Mouse (Mus musculus) embryonic facial prominence, embryonic 13.5 days (tissue): ENCODE data around the gene Cyth1. TPM values are rescaled to one million over a fixed set of nuclear protein-coding genes. Genes with fewer than 3 reads are reported as not detected.

Experiments
- ATAC-seq: fragments of 200-750 bp; cut with Nextera tagmentation; 2 replicates; pipeline ENCODE4 v1.8.0; 2017; ENCODE audit warnings: low read depth; ENCODE audit not compliant: insufficient number of reproducible peaks, insufficient read depth, low FRiP score, low TSS enrichment
- H3K27ac ChIP-seq: fragments of 300-500 bp; sonication (generic); 2 replicates; pipeline ENCODE4 v1.5.1; 2015; ENCODE audit warnings: moderate library complexity, mild to moderate bottlenecking, inconsistent platforms
- H3K27me3 ChIP-seq: fragments of 300-500 bp; sonication (generic); 2 replicates; pipeline ENCODE4 v1.6.1; 2015; ENCODE audit warnings: mild to moderate bottlenecking, inconsistent platforms
- H3K36me3 ChIP-seq: fragments of 300-500 bp; sonication (generic); 2 replicates; pipeline ENCODE4 v1.6.1; 2015; ENCODE audit warnings: mild to moderate bottlenecking, inconsistent platforms
- H3K4me1 ChIP-seq: fragments of 300-500 bp; sonication (generic); 2 replicates; pipeline ENCODE4 v1.6.1; 2015; ENCODE audit warnings: inconsistent platforms
- H3K4me2 ChIP-seq: fragments of 300-500 bp; sonication (generic); 2 replicates; pipeline ENCODE4 v1.6.1; 2015; ENCODE audit warnings: moderate library complexity, mild to moderate bottlenecking, inconsistent platforms
- H3K4me3 ChIP-seq: fragments of 300-500 bp; sonication (generic); 2 replicates; pipeline ENCODE4 v1.5.1; 2015; ENCODE audit warnings: mild to moderate bottlenecking, inconsistent platforms
- H3K9ac ChIP-seq: fragments of 300-500 bp; sonication (generic); 2 replicates; pipeline ENCODE4 v1.6.1; 2015; ENCODE audit warnings: mild to moderate bottlenecking, inconsistent platforms
- H3K9me3 ChIP-seq: fragments of 300-500 bp; sonication (generic); 2 replicates; pipeline ENCODE4 v1.6.1; 2016; ENCODE audit warnings: inconsistent platforms
- WGBS: fragments of 180-500 bp; shearing (Covaris S2); methylation state at CpG from one replicate; pipeline ENCODE4 v1.1.7; 2015; ENCODE audit warnings: mixed read lengths; 5-methylcytosine and 5-hydroxymethylcytosine counted together
- polyA plus RNA-seq: library from polyadenylated mRNA; unstranded; fragments of >200 nt; fragmentation: Nextera tagmentation; extraction: Ambion mirVana; gene quantifications from 2 replicates; pipeline ENCODE4 v1.2.1, GENCODE M21; 2015

The Cyth1 gene
- polyA plus RNA-seq, 1 experiment from 2014 or later = 15.8 TPM

DNA sequence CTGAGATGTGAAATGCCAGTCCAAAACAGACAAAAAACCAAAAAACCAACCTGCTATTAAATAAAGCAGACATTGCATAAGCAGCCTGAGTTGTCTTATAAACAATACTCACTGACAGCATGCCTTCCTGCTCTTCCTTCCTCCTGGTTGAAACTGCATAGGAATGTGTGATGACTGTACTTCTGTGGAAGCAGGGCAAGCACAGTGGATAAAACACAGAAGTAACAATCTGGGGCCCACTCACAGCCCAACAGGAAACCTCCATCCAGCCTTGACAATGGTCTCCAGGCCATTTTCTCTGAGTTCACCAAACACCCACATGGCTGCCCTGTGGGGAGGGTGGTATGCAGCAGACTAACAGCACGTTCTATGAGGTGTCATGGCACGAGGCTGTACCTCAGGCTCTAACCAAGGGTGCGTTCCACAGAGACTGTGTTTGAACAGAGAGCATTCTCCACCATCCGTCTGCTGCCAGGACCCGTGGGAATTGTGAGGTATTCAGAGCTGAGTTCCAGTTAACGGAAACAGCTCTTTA lies 26.0 kb downstream of the Cyth1 start:
- WGBS = 57% methylated on average over 6 of the region's 6 CpGs
- ATAC-seq = no peak

DNA sequence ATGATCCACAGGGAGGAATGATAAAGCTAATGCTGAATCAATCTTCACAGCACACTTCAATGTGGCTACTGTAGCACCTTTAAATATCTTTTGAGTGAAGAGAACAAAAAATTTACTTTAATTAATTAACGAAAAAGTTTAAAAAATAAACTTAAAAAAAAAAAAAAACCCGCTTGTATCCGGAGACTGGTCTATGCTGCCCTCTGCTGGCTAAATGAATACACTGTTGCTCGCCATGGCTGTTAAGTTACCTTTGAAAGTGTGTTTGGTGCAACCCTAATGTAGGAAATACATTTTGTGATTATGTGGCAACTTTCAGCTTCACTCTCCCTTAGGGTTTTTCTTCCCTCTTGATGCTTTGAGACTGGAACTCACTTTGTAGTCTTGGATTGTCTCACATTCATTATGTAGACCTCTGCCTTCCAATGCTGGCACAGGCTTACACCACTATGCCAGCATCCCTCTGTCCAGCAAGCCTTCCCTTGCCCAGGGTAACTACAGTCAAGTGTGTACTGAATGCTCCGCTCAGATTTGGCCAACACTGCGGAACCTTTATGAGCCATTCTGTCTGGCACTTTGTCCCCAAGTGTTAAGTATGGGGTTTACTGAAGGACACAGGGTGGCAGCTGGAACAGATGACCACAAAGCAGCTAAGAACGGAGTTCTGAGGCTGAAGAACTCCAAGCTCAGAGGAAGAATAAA lies 27.7 kb downstream of the Cyth1 start:
- peaks cover 27% of the 10 kb centered on the region for H3K4me1 ChIP-seq
- no peak overlapping the region for H3K4me2 ChIP-seq
- H3K4me3 ChIP-seq = no peak overlapping the region
- no peak overlapping the region for H3K27ac ChIP-seq
- 21% methylated on average over 7 of the region's 7 CpGs for WGBS
- H3K27me3 ChIP-seq = no peaks in the 10 kb centered on the region
- no peak for ATAC-seq
- no peaks in the 10 kb centered on the region for H3K9me3 ChIP-seq
- no peaks in the 10 kb centered on the region for H3K36me3 ChIP-seq
- H3K9ac ChIP-seq = no peak overlapping the region

More for the DNA sequence above, 26.0 kb downstream of the Cyth1 start:
- Histone ChIP-seq H3K4me2 (no peak overlapping the region), H3K4me3 (no peak overlapping the region), H3K36me3 (no peaks in the 10 kb centered on the region), H3K27ac (no peak overlapping the region), H3K9ac (peak overlapping the region; percentile 7), H3K4me1 (peaks cover 27% of the 10 kb centered on the region), H3K27me3 (no peaks in the 10 kb centered on the region), H3K9me3 (no peaks in the 10 kb centered on the region)

GRCm38 (mm10) chr11:118219066-118219465 lies 29.3 kb downstream of the Cyth1 start:
- Histone ChIP-seq H3K36me3 (no peaks in the 10 kb centered on the region), H3K9ac (no peak overlapping the region), H3K4me2 (no peak overlapping the region), H3K27ac (no peak overlapping the region), H3K9me3 (no peaks in the 10 kb centered on the region), H3K4me3 (no peak overlapping the region), H3K27me3 (no peaks in the 10 kb centered on the region), H3K4me1 (peaks cover 23% of the 10 kb centered on the region)
- no peak for ATAC-seq
- 82% methylated on average over 4 of the region's 4 CpGs for WGBS

GRCm38 (mm10) chr11:118216468-118216867 lies 31.9 kb downstream of the Cyth1 start:
- 80% methylated on average over 6 of the region's 6 CpGs for WGBS
- no peak overlapping the region for H3K27ac ChIP-seq

DNA sequence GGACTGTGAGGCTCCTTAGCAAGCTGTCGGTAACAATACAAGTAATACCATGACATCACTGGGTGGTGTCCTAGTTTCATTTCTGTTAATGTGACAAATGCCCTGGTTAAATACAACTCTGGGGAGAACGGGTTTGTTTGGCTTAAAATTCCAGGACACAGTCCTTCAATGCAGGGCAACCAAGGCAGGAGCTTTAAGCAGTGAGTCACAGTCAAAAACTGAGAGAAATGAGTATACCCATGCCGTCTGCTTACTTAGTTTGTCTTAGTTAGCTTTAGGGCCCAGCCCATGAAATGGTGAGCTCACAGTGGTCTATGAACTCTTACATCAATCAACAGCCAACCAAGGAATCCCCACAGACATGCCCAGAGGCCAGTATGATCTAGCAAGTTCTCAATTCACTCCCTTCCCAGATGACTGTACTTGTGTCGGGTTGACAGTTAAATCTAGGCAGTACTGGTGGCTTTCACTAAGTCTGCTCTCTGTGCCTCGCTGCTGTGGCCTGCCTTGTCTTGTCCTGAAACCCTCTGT lies 32.4 kb downstream of the Cyth1 start:
- H3K36me3 ChIP-seq = no peaks in the 10 kb centered on the region
- H3K4me3 ChIP-seq = no peak overlapping the region
- no peak overlapping the region for H3K9ac ChIP-seq
- H3K4me2 ChIP-seq = no peak overlapping the region
- WGBS = 54% methylated on average over 5 of the region's 5 CpGs
- no peak for ATAC-seq
- H3K27ac ChIP-seq = no peak overlapping the region; the same call in 1 of the 2 replicates
- H3K4me1 ChIP-seq = peaks cover 34% of the 10 kb centered on the region
- H3K9me3 ChIP-seq = no peaks in the 10 kb centered on the region
- no peaks in the 10 kb centered on the region for H3K27me3 ChIP-seq

More at GRCm38 (mm10) chr11:118216468-118216867, 31.9 kb downstream of the Cyth1 start:
- no peak overlapping the region for H3K9ac ChIP-seq
- no peak overlapping the region for H3K4me2 ChIP-seq
- H3K4me3 ChIP-seq = no peak overlapping the region
- H3K36me3 ChIP-seq = no peaks in the 10 kb centered on the region
- no peaks in the 10 kb centered on the region for H3K9me3 ChIP-seq
- ATAC-seq = no peak
- peaks cover 29% of the 10 kb centered on the region for H3K4me1 ChIP-seq
- no peaks in the 10 kb centered on the region for H3K27me3 ChIP-seq

DNA sequence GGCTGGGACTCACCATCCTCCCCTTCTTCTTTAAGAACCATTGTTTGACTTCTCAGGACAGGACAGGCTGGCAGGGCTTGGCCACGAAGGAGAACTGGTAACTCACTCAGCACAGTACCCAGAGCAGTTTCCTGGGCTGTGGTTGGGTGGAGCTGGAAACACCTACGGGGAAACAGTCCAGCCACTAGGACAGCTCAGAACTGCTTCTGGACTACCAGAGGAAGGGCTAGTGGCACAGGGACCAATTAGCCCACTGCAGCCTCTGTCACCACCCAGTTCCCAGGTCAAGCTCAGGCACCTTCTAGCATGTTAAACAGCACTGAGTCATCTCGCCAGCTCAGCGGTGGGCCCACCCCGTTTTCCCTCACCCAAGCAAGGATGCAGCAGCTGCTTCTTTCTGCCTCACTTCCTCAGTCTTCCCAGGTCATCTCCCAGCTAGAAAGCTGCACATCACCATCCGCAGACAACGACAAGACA lies 35.7 kb downstream of the Cyth1 start:
- Histone ChIP-seq H3K36me3 (no peaks in the 10 kb centered on the region), H3K4me2 (no peak overlapping the region), H3K27ac (no peak overlapping the region), H3K9ac (no peak overlapping the region), H3K4me3 (no peak overlapping the region), H3K9me3 (no peaks in the 10 kb centered on the region), H3K4me1 (peaks cover 64% of the 10 kb centered on the region), H3K27me3 (no peaks in the 10 kb centered on the region)
- ATAC-seq = no peak
- 67% methylated on average over 7 of the region's 7 CpGs for WGBS

DNA sequence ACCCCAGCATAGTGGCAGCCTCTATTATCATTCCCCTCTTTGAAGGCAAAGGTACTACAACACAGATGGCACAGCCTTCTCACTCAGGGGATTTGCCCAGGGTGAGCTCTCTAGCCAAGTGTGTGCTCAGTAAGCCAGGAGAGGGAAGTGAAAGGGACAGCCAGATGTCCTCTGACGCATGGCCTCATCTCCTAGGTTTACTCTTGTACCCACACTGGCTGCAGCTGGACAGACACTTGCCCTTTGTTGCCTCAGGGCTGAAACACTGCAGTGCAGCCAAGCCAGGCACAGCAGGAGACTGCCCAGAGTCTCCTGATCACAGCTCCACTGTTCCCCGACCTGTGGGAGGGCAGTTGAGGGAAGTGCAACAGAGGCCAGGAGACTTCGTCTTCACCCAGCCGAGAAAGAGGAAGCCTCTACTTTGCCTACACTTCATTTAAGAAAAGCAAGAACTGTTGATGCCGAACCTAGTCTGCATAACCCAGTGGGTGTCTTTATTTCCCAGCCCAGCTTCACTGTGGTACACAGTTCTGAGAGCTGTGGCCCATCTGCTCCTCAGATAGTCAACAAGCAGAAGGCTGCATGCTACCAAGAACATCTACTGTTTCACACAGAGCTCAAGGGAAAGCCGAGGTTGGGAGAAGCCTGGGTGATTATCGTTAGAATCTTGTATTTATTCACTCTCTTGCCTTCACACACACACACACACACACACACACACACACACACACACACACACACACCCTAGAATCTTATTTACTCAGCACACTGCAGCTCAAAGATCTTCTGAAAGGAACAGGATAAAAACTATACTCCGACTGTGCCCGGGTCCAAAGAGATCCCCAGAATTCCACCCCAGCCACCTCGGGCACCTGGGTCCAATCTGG lies 36.4 kb downstream of the Cyth1 start:
- Histone ChIP-seq H3K27me3 (no peaks in the 10 kb centered on the region), H3K4me1 (peaks cover 68% of the 10 kb centered on the region), H3K9ac (no peak overlapping the region), H3K4me2 (no peak overlapping the region), H3K9me3 (no peaks in the 10 kb centered on the region), H3K36me3 (no peaks in the 10 kb centered on the region), H3K27ac (peak overlapping the region; percentile 55; the same call in 1 of the 2 replicates), H3K4me3 (no peak overlapping the region)
- no peak for ATAC-seq
- WGBS = 48% methylated on average over 10 of the region's 10 CpGs

DNA sequence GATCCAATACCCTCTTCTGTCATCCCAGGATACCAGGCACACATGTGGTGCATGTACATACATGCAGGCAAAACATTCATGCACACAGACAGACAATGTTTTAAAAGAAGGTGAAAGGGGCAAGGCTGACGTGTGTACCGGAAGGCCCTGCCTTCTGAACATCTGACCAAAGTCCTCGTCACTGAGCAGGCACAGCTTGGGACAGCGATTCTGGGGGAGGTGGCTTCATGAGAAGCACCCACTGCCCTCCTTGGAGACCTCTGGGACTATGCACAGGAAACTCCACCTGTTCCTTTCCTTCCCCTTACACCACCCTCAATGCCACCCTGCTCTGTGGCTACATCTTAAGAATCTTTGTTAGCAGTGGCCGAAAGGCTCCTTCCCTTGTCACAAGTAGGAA lies 37.4 kb downstream of the Cyth1 start:
- Histone ChIP-seq H3K27ac (no peak overlapping the region), H3K27me3 (no peaks in the 10 kb centered on the region), H3K36me3 (no peaks in the 10 kb centered on the region), H3K4me1 (peaks cover 61% of the 10 kb centered on the region), H3K9ac (no peak overlapping the region), H3K9me3 (no peaks in the 10 kb centered on the region), H3K4me3 (no peak overlapping the region), H3K4me2 (no peak overlapping the region)
- no peak for ATAC-seq
- WGBS = 83% methylated on average over 5 of the region's 5 CpGs

DNA sequence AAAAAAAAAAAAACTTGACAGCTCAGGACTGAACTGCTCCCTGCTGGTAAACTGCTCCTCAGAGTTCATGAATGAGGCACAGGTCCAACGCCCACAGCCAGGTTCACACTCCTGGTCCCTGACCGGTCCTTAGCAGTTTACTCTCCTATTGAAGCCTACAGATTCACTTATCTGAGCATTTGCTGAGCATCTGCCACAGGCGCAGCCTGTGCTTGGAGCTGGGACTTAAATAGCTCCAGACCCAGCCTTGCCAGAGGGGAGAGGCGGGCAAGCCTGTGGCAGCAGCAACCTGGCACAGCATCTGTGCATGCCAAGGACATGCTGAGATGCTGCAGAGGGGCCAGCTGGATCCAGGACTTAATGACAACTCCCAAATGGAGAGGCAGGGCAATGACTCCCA lies 38.3 kb downstream of the Cyth1 start:
- WGBS = 77% methylated on average over 4 of the region's 4 CpGs
- Histone ChIP-seq H3K4me2 (no peak overlapping the region), H3K9ac (no peak overlapping the region), H3K27me3 (no peaks in the 10 kb centered on the region), H3K36me3 (no peaks in the 10 kb centered on the region), H3K9me3 (no peaks in the 10 kb centered on the region), H3K4me3 (no peak overlapping the region), H3K27ac (no peak overlapping the region; the same call in 1 of the 2 replicates), H3K4me1 (peaks cover 61% of the 10 kb centered on the region)
- ATAC-seq = no peak

- Histone ChIP-seq H3K4me3 (no peak overlapping the region), H3K9me3 (no peaks in the 10 kb centered on the region), H3K27ac (peak overlapping the region; percentile 68), H3K9ac (peak overlapping the region; percentile 51; the same call in 1 of the 2 replicates), H3K4me1 (peaks cover 59% of the 10 kb centered on the region), H3K4me2 (no peak overlapping the region), H3K36me3 (no peaks in the 10 kb centered on the region), H3K27me3 (no peaks in the 10 kb centered on the region)
- 50% methylated on average over 3 of the region's 3 CpGs for WGBS
- no peak for ATAC-seq
Observed at GRCm38 (mm10) chr11:118209376-118209775, 39.0 kb downstream of the Cyth1 start.

DNA sequence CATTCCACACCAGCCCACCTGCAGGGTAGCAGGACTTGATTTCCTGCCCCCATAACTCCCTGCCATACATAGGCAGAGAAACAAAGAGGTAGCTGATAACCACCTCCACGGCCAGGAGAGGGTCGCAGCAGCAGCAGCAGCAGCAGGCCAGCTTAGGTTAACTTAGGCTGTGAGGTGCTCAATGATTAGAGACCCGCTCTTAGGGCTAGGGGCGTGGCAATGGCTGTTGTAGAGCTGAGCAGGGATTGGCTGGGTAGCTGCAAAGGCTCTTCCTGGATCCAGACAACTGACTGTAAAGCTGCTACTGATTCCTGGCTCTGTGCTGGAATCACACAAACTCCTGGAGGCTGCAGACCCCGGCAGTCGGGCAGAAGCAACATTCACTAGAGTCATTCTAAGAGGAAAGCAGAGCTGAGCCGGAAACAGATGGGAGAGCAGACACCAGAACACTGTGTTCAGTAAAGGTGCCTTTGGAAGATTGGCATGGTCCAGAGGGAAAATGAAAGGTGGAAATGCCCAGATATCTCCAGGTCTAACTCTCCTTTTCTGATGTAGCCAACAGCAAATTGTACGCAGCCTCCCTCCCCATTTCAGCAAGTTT lies 39.6 kb downstream of the Cyth1 start:
- Histone ChIP-seq H3K27me3 (no peaks in the 10 kb centered on the region), H3K4me3 (no peak overlapping the region), H3K9ac (peak overlapping the region; percentile 51), H3K9me3 (no peaks in the 10 kb centered on the region), H3K27ac (peak overlapping the region; percentile 68), H3K4me2 (peak overlapping the region; percentile 11; the same call in 1 of the 2 replicates), H3K36me3 (no peaks in the 10 kb centered on the region), H3K4me1 (peaks cover 58% of the 10 kb centered on the region)
- no peak for ATAC-seq
- 16% methylated on average over 8 of the region's 8 CpGs for WGBS
